Mouse (Mus musculus) gastrocnemius, adult 18-20 months (tissue): ENCODE results near the gene Foxb2. TPM values are rescaled to one million over a fixed set of nuclear protein-coding genes. Genes with fewer than 3 reads are reported as not detected.

ENCODE experiments used
- DNase-seq: peaks from one replicate; pipeline ENCODE4 v3.0.0; 2021; ENCODE audit warnings: low spot score
- total RNA-seq, 2 experiments: library from RNA; stranded (reverse); gene quantifications; 2 replicates each; pipeline ENCODE4 v1.2.3; 2021

The Foxb2 gene
- total RNA-seq, 2 experiments from 2014 or later: not detected

DNA sequence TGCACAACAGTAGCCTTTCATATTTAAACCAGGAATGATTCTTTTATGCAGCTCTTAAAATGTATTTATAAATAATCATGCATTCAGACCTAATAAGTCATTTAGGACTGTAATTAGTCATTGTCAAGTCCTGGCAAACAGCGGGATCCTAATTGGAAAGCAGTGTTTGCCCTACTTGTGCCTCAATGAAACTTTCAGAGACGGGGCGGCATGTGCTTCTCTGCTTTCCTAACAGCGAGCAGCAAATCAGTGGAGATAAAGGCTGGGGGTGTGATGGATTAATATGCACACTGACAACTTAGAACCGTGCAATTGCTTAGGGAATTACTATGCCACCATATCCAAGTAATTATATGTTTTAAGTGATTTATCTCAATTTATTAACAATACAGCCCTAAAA is 48.4 kb downstream of the Foxb2 start:
- DNase-seq: no peak

Other genes with a start within 250 kb of the Foxb2 start
- gene Vps13a, start 92.9 kb downstream of the Foxb2 start, total RNA-seq: 10 to 100 TPM; 23.0 to 25.5 TPM
- 10 to 100 TPM; 10.5 to 13.5 TPM for gene Prune2, start 82.3 kb upstream of the Foxb2 start, total RNA-seq